ENCODE assay signal across 20 mouse cellular contexts in the genomic region with DNA sequence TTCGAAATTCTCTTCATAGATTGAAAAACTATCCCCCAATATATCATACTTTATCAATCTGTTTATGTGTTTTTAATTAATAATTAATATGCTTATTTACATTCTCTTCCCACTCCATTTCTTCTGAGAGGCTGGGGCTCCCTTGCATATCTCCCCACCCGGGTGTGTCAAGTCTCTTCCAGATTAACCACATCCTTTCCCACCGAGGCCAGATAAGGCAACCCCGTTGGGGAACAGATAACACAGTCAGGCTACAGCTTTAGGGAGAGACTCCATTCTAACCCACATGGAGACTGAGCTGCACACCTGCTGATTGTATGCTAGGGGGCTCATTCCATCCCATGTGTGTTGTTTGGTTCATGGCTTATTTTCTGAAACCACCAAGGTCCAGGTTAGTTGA. TPM values are rescaled to one million over a fixed set of nuclear protein-coding genes. Genes with fewer than 3 reads are reported as not detected.
DNase-seq lines count a peak whose midpoint lies in the region; ATAC-seq and TF ChIP-seq lines count a peak whose summit lies in the region.
"Had no signal": no experiment of that assay in that cellular context is flagged by ENCODE, and none has a peak within 500 bp of the region (broad histone marks: within the 10 kb centered on the region; RNA-seq: fewer than 3 reads in every experiment).

No protein-coding gene starts in this region.

- TF ChIP-seq POLR2A in thymus, adult 2 months (IDR thresholded peaks at IDR 0.05; ENCODE audit: control insufficient read depth, extremely low read depth, insufficient read depth, low read length, poor library complexity): no peak

- H3K27me3 ChIP-seq in liver, embryonic 12.5 days (replicated peaks): no peaks in the 10 kb centered on the region
- H3K27me3 ChIP-seq in thymus, adult 2 months (ENCODE audit: control insufficient read depth, insufficient read depth, low read length): no peaks in the 10 kb centered on the region
- H3K27me3 ChIP-seq: embryonic facial prominence, embryonic 12.5 days; forebrain, embryonic 13.5 days; forebrain, embryonic 15.5 days had no signal

- H3K4me3 ChIP-seq in liver, embryonic 12.5 days: no peak overlapping the region
- no peak overlapping the region for H3K4me3 ChIP-seq in thymus, adult 2 months (ENCODE audit: control insufficient read depth, insufficient read depth, low read length)
- H3K4me3 ChIP-seq: embryonic facial prominence, embryonic 10.5 days; embryonic facial prominence, embryonic 12.5 days; forebrain, embryonic 13.5 days; forebrain, embryonic 15.5 days had no signal

- 0 out of 2 replicates have a peak, but pooled peaks have one; percentile 15 for ATAC-seq in liver, embryonic 12.5 days
- ATAC-seq: forebrain, embryonic 13.5 days; forebrain, embryonic 15.5 days; forebrain, postnatal 0 days had no signal

- no peaks in the 10 kb centered on the region for H3K4me1 ChIP-seq in liver, embryonic 12.5 days
- no peaks in the 10 kb centered on the region for H3K4me1 ChIP-seq in thymus, adult 2 months (replicated peaks; ENCODE audit: control insufficient read depth, insufficient read depth, low read length)
- H3K4me1 ChIP-seq: embryonic facial prominence, embryonic 10.5 days; embryonic facial prominence, embryonic 12.5 days; forebrain, embryonic 13.5 days; forebrain, embryonic 15.5 days had no signal

- no peaks in the 10 kb centered on the region for H3K9me3 ChIP-seq in liver, embryonic 12.5 days (replicated peaks)
- H3K9me3 ChIP-seq: embryonic facial prominence, embryonic 10.5 days; embryonic facial prominence, embryonic 12.5 days; forebrain, embryonic 13.5 days; forebrain, embryonic 15.5 days had no signal

- 27% methylated on average over 4 of the region's 4 CpGs for WGBS in liver, embryonic 12.5 days (ENCODE audit: insufficient replicate concordance)
- WGBS in thymus, adult 2 months: 62% methylated on average over 4 of the region's 4 CpGs

- no peak overlapping the region for H3K9ac ChIP-seq in liver, embryonic 12.5 days
- H3K9ac ChIP-seq: embryonic facial prominence, embryonic 12.5 days; forebrain, embryonic 13.5 days; forebrain, embryonic 15.5 days; forebrain, postnatal 0 days had no signal

- no peaks in the 10 kb centered on the region for H3K36me3 ChIP-seq in liver, embryonic 12.5 days
- no peaks in the 10 kb centered on the region for H3K36me3 ChIP-seq in thymus, adult 2 months (ENCODE audit: control insufficient read depth, insufficient read depth, low read length)
- H3K36me3 ChIP-seq: embryonic facial prominence, embryonic 10.5 days; embryonic facial prominence, embryonic 12.5 days; forebrain, embryonic 15.5 days had no signal

- no peak overlapping the region for H3K27ac ChIP-seq in liver, embryonic 12.5 days
- H3K27ac ChIP-seq in thymus, adult 2 months (ENCODE audit: control insufficient read depth, insufficient read depth, low read length): no peak overlapping the region
- H3K27ac ChIP-seq: embryonic facial prominence, embryonic 10.5 days; embryonic facial prominence, embryonic 12.5 days; forebrain, embryonic 13.5 days; forebrain, embryonic 15.5 days had no signal

- TF ChIP-seq CTCF in thymus, adult 2 months (IDR thresholded peaks at IDR 0.05; ENCODE audit: borderline replicate concordance, control insufficient read depth, extremely low read depth, insufficient read depth, low read length, poor library complexity): no peak

- no peak overlapping the region for H3K4me2 ChIP-seq in liver, embryonic 12.5 days
- H3K4me2 ChIP-seq: embryonic facial prominence, embryonic 12.5 days; forebrain, embryonic 13.5 days; forebrain, embryonic 15.5 days had no signal

- DNase-seq in liver (no peak), 416B (ENCODE audit: low read depth) (peak; percentile 37), MEL-GATA-1-ER (ENCODE audit: extremely low read depth, low read depth) (peak; percentile 31)
- DNase-seq in thymus, adult 2 months: no peak
- DNase-seq: adrenal gland, adult 2 months; adrenal gland, postnatal 10 days; adrenal gland, postnatal 25 days; cerebellum, adult 11 months; cerebellum, adult 2 months; cerebellum, adult 9-10 months; cerebellum, postnatal 10 days; cerebellum, postnatal 25 days; forebrain, postnatal 0 days had no signal

RNA-seq across cellular contexts. Expression of gene Tex16, which starts 49.9 kb away (rescaled TPM):
- polyA plus RNA-seq in liver, embryonic 12.5 days (2016; fragmentation: Nextera tagmentation; extraction: Ambion mirVana): 0.97 and 0.98 TPM in 2 replicates
- not detected in 2 replicates for polyA plus RNA-seq in thymus, adult 2 months (2012; rRNA removed)
- polyA plus RNA-seq: adrenal gland, adult 2 months; C2C12; cerebellum, adult 2 months; cortical plate, adult 2 months had no signal

Comparison
In these comparisons a context has a peak if more than half of its experiments do, and no peak if none do; other contexts are left out.
1. DNase-seq: peak in 416B (single experiment) and MEL-GATA-1-ER (single experiment); none in liver (single experiment) and thymus, adult 2 months (single experiment).